Mouse (Mus musculus): ENCODE results near the gene Sowaha.

The Sowaha gene

GRCm38 (mm10) chr11:53505026-53505663 lies 25.1 kb upstream of the Sowaha start:
- no peak for DNase-seq (ENCODE audit: low read depth, low spot score)

GRCm38 (mm10) chr11:53504376-53504775 lies 24.3 kb upstream of the Sowaha start:
- no peak for DNase-seq (ENCODE audit: low read depth, low spot score)

- DNase-seq (ENCODE audit: low read depth, low spot score), result no peak
These were observed 23.7 kb upstream of the Sowaha start for GRCm38 (mm10) chr11:53503738-53504137.

GRCm38 (mm10) chr11:53502039-53502765 lies 22.1 kb upstream of the Sowaha start:
- no peak for DNase-seq (ENCODE audit: low read depth, low spot score)

GRCm38 (mm10) chr11:53500569-53500968 lies 20.5 kb upstream of the Sowaha start:
- DNase-seq (ENCODE audit: low read depth, low spot score), result peak; percentile 60

- no peak for DNase-seq (ENCODE audit: low read depth, low spot score)
These were observed 16.9 kb upstream of the Sowaha start for GRCm38 (mm10) chr11:53496946-53497345.

GRCm38 (mm10) chr11:53495417-53495816 lies 15.3 kb upstream of the Sowaha start:
- no peak for DNase-seq (ENCODE audit: low read depth, low spot score)

GRCm38 (mm10) chr11:53493243-53493955 lies 13.3 kb upstream of the Sowaha start:
- no peak for DNase-seq (ENCODE audit: low read depth, low spot score)

- no peak for DNase-seq (ENCODE audit: low read depth, low spot score)
These were observed 11.9 kb upstream of the Sowaha start for GRCm38 (mm10) chr11:53491954-53492401.

GRCm38 (mm10) chr11:53489421-53489820 lies 9.3 kb upstream of the Sowaha start:
- DNase-seq (ENCODE audit: low read depth, low spot score), result no peak

- peak; percentile 51 for DNase-seq (ENCODE audit: low read depth, low spot score)
These were observed 8.9 kb upstream of the Sowaha start for GRCm38 (mm10) chr11:53489007-53489406.

GRCm38 (mm10) chr11:53486822-53487594 lies 6.9 kb upstream of the Sowaha start:
- DNase-seq (ENCODE audit: low read depth, low spot score), result peak; percentile 27

- no peak for DNase-seq (ENCODE audit: low read depth, low spot score)
These were observed 6.3 kb upstream of the Sowaha start for GRCm38 (mm10) chr11:53486351-53486750.

- DNase-seq (ENCODE audit: low read depth, low spot score), result peak; percentile 64
These were observed 5.6 kb upstream of the Sowaha start for GRCm38 (mm10) chr11:53485719-53486118.

- no peak for DNase-seq (ENCODE audit: low read depth, low spot score)
These were observed 3.3 kb upstream of the Sowaha start for GRCm38 (mm10) chr11:53483159-53483891.

- DNase-seq (ENCODE audit: low read depth, low spot score), result no peak
These were observed 1.1 kb upstream of the Sowaha start for GRCm38 (mm10) chr11:53481088-53481730.

GRCm38 (mm10) chr11:53479171-53479782 lies 797 bp downstream of the Sowaha start:
- DNase-seq (ENCODE audit: low read depth, low spot score), result no peak

GRCm38 (mm10) chr11:53478383-53479170 lies 1.5 kb downstream of the Sowaha start:
- peak; percentile 29 for DNase-seq (ENCODE audit: low read depth, low spot score)

- DNase-seq (ENCODE audit: low read depth, low spot score), result no peak
These were observed 2.2 kb downstream of the Sowaha start for GRCm38 (mm10) chr11:53477833-53478232.
